Mouse (Mus musculus): Measurements from ENCODE around the gene Rufy2. TPM values are rescaled to one million over a fixed set of nuclear protein-coding genes. Genes with fewer than 3 reads are reported as not detected.
A peak's percentile ranks its signal among the peaks of the same experiment; 100 is the strongest.

Rufy2 gene
- total and polyA plus RNA-seq, 3 experiments, result 1.8 to 2.6 TPM; not detected in 1

GRCm38 (mm10) chr10:63026156-63026794 lies 46.3 kb downstream of the Rufy2 start:
- no peaks in the 10 kb centered on the region for H3K9me3 ChIP-seq (replicated peaks; ENCODE audit: insufficient read depth, low read length)
- H3K27ac ChIP-seq (ENCODE audit: control insufficient read depth, low read depth, low read length), result no peak overlapping the region
- H3K79me2 ChIP-seq (ENCODE audit: control insufficient read depth, insufficient read depth, low read length, poor library complexity), result peaks cover 25% of the 10 kb centered on the region
- peaks cover 2 to 11% of the 10 kb centered on the region in 2 experiments for H3K4me1 ChIP-seq (ENCODE audit: control insufficient read depth in 1 of 2, insufficient read depth in 2 of 2, low read length in 2 of 2)
- no peaks in the 10 kb centered on the region for H3K27me3 ChIP-seq (ENCODE audit: control insufficient read depth in 1 of 2, insufficient read depth in 2 of 2, low read length in 2 of 2)
- TF ChIP-seq RAD21 (IDR thresholded peaks at IDR 0.05; ENCODE audit: low read depth, low read length) (no peak), TAL1 (IDR thresholded peaks at IDR 0.05; ENCODE audit: low read length) (no peak), ZNF384 (IDR thresholded peaks at IDR 0.05; ENCODE audit: low read depth, low read length) (peak; percentile 46; the same call in 1 of the 2 replicates)
- H3K36me3 ChIP-seq (ENCODE audit: control insufficient read depth in 1 of 2, insufficient read depth in 2 of 2, low read length in 2 of 2), result peaks cover 0 to 20% of the 10 kb centered on the region in 2 experiments; a peak in 2 of 4 replicates
- DNase-seq (ENCODE audit: low read depth, low spot score), result no peak
- no peak overlapping the region for H3K4me3 ChIP-seq (ENCODE audit: control insufficient read depth in 1 of 2, insufficient read depth in 1 of 2, low read depth in 2 of 2, low read length in 2 of 2)
- H3K9ac ChIP-seq (ENCODE audit: control insufficient read depth, low read depth, low read length, poor library complexity, severe bottlenecking), result no peak overlapping the region

GRCm38 (mm10) chr10:63026795-63027160 lies 46.8 kb downstream of the Rufy2 start:
- Histone ChIP-seq H3K27ac (ENCODE audit: control insufficient read depth, low read depth, low read length) (no peak overlapping the region), H3K4me1 (ENCODE audit: control insufficient read depth in 1 of 2, insufficient read depth in 2 of 2, low read length in 2 of 2) (peaks cover 0 to 9% of the 10 kb centered on the region in 2 experiments; a peak in 3 of 4 replicates), H3K27me3 (ENCODE audit: control insufficient read depth in 1 of 2, insufficient read depth in 2 of 2, low read length in 2 of 2) (no peaks in the 10 kb centered on the region), H3K9me3 (replicated peaks; ENCODE audit: insufficient read depth, low read length) (no peaks in the 10 kb centered on the region), H3K9ac (ENCODE audit: control insufficient read depth, low read depth, low read length, poor library complexity, severe bottlenecking) (no peak overlapping the region), H3K79me2 (ENCODE audit: control insufficient read depth, insufficient read depth, low read length, poor library complexity) (peaks cover 21% of the 10 kb centered on the region), H3K4me3 (ENCODE audit: control insufficient read depth in 1 of 2, insufficient read depth in 1 of 2, low read depth in 2 of 2, low read length in 2 of 2) (no peak overlapping the region), H3K36me3 (ENCODE audit: control insufficient read depth in 1 of 2, insufficient read depth in 2 of 2, low read length in 2 of 2) (peaks cover 0 to 15% of the 10 kb centered on the region in 2 experiments; a peak in 2 of 4 replicates)
- no peak for TF ChIP-seq MAFK (IDR thresholded peaks at IDR 0.05; ENCODE audit: borderline replicate concordance, low read depth, low read length)
- TF ChIP-seq ELF1 (IDR thresholded peaks at IDR 0.05; ENCODE audit: low read depth, low read length), result no peak
- TF ChIP-seq MAZ (IDR thresholded peaks at IDR 0.05; ENCODE audit: low read depth, low read length), result no peak
- no peak for TF ChIP-seq POLR2A (IDR thresholded peaks at IDR 0.05; ENCODE audit: control insufficient read depth in 1 of 2, insufficient read depth in 1 of 2, low read depth in 1 of 2, low read length in 2 of 2, poor library complexity in 1 of 2)
- no peak for TF ChIP-seq GATA1 (IDR thresholded peaks at IDR 0.05; ENCODE audit: low read depth, low read length)
- TF ChIP-seq TCF12 (IDR thresholded peaks at IDR 0.05; ENCODE audit: low read depth, low read length), result no peak
- no peak for TF ChIP-seq JUND (IDR thresholded peaks at IDR 0.05; ENCODE audit: low read depth, low read length)
- TF ChIP-seq UBTF (IDR thresholded peaks at IDR 0.05; ENCODE audit: borderline replicate concordance, insufficient read depth, low read depth, low read length), result no peak
- TF ChIP-seq MAX (IDR thresholded peaks at IDR 0.05; ENCODE audit: low read length), result no peak
- TF ChIP-seq CTCF (IDR thresholded peaks at IDR 0.05 in 2 of 3, conservative IDR thresholded peaks at IDR 0.05 in 1 of 3; ENCODE audit: control insufficient read depth in 1 of 3, insufficient read depth in 1 of 3, low read depth in 2 of 3, low read length in 3 of 3, poor library complexity in 1 of 3, severe bottlenecking in 1 of 3), result no peak
- no peak for TF ChIP-seq SMC3 (IDR thresholded peaks at IDR 0.05; ENCODE audit: low read depth, low read length)
- TF ChIP-seq POLR2AphosphoS5 (IDR thresholded peaks at IDR 0.05; ENCODE audit: borderline replicate concordance, low read depth, low read length), result no peak
- no peak for TF ChIP-seq ZNF384 (IDR thresholded peaks at IDR 0.05; ENCODE audit: low read depth, low read length)
- no peak for TF ChIP-seq MXI1 (IDR thresholded peaks at IDR 0.05; ENCODE audit: low read depth, low read length)
- no peak for TF ChIP-seq CHD2 (IDR thresholded peaks at IDR 0.05; ENCODE audit: low read length)
- no peak for TF ChIP-seq BHLHE40 (IDR thresholded peaks at IDR 0.05; ENCODE audit: borderline replicate concordance, low read depth, low read length)
- no peak for TF ChIP-seq MYB (IDR thresholded peaks at IDR 0.05; ENCODE audit: low read depth, low read length)
- no peak for TF ChIP-seq KAT2A (conservative IDR thresholded peaks at IDR 0.05; ENCODE audit: low read depth, low read length)
- no peak for TF ChIP-seq NELFE (IDR thresholded peaks at IDR 0.05; ENCODE audit: low read depth, low read length)
- no peak for DNase-seq (ENCODE audit: low read depth, low spot score)
